Mouse (Mus musculus): ENCODE results near the gene Olfr1318. TPM values are rescaled to one million over a fixed set of nuclear protein-coding genes. Genes with fewer than 3 reads are reported as not detected.

Olfr1318 gene
- polyA plus RNA-seq (2012; rRNA removed) = not detected in 2 replicates

- TF ChIP-seq CTCF (IDR thresholded peaks at IDR 0.05; ENCODE audit: borderline replicate concordance, control insufficient read depth, extremely low read depth, insufficient read depth, low read length, poor library complexity) (no peak), POLR2A (IDR thresholded peaks at IDR 0.05; ENCODE audit: control insufficient read depth, extremely low read depth, insufficient read depth, low read length, poor library complexity) (no peak)
- Histone ChIP-seq H3K4me1 (replicated peaks; ENCODE audit: control insufficient read depth, insufficient read depth, low read length) (no peaks in the 10 kb centered on the region), H3K36me3 (ENCODE audit: control insufficient read depth, insufficient read depth, low read length) (no peaks in the 10 kb centered on the region), H3K27ac (ENCODE audit: control insufficient read depth, insufficient read depth, low read length) (no peak within 1 kb of the TSS), H3K4me3 (ENCODE audit: control insufficient read depth, insufficient read depth, low read length) (no peak within 1 kb of the TSS), H3K27me3 (ENCODE audit: control insufficient read depth, insufficient read depth, low read length) (no peaks in the 10 kb centered on the region)
- DNase-seq = no peak
Measured at GRCm38 (mm10) chr2:112153898-112154297, at the start of gene Olfr1318. TSS of gene Olfr1318 (plus strand) at chr2:112154198.

GRCm38 (mm10) chr2:112115340-112115739 is 38.7 kb upstream of the Olfr1318 start, which contains the start of gene Olfr1315-ps1:
TSS of gene Olfr1315-ps1 (minus strand) at chr2:112115440.
- H3K27ac ChIP-seq (ENCODE audit: control insufficient read depth, insufficient read depth, low read length) = no peak within 1 kb of the TSS
- no peaks in the 10 kb centered on the region for H3K36me3 ChIP-seq (ENCODE audit: control insufficient read depth, insufficient read depth, low read length)
- no peaks in the 10 kb centered on the region for H3K4me1 ChIP-seq (replicated peaks; ENCODE audit: control insufficient read depth, insufficient read depth, low read length)
- no peak for DNase-seq
- 79% methylated on average over 1 of the region's 1 CpGs for WGBS
- no peak within 1 kb of the TSS for H3K4me3 ChIP-seq (ENCODE audit: control insufficient read depth, insufficient read depth, low read length)
- TF ChIP-seq POLR2A (IDR thresholded peaks at IDR 0.05; ENCODE audit: control insufficient read depth, extremely low read depth, insufficient read depth, low read length, poor library complexity) (no peak), CTCF (IDR thresholded peaks at IDR 0.05; ENCODE audit: borderline replicate concordance, control insufficient read depth, extremely low read depth, insufficient read depth, low read length, poor library complexity) (no peak)
- H3K27me3 ChIP-seq (ENCODE audit: control insufficient read depth, insufficient read depth, low read length) = no peaks in the 10 kb centered on the region

- H3K27ac ChIP-seq (ENCODE audit: control insufficient read depth, insufficient read depth, low read length) = no peak within 1 kb of the TSS
- H3K36me3 ChIP-seq (ENCODE audit: control insufficient read depth, insufficient read depth, low read length) = no peaks in the 10 kb centered on the region
- no peak for DNase-seq
- TF ChIP-seq CTCF (IDR thresholded peaks at IDR 0.05; ENCODE audit: borderline replicate concordance, control insufficient read depth, extremely low read depth, insufficient read depth, low read length, poor library complexity) (no peak), POLR2A (IDR thresholded peaks at IDR 0.05; ENCODE audit: control insufficient read depth, extremely low read depth, insufficient read depth, low read length, poor library complexity) (no peak)
- 96% methylated on average over 2 of the region's 2 CpGs for WGBS
- H3K27me3 ChIP-seq (ENCODE audit: control insufficient read depth, insufficient read depth, low read length) = no peaks in the 10 kb centered on the region
- H3K4me3 ChIP-seq (ENCODE audit: control insufficient read depth, insufficient read depth, low read length) = no peak within 1 kb of the TSS
- H3K4me1 ChIP-seq (replicated peaks; ENCODE audit: control insufficient read depth, insufficient read depth, low read length) = no peaks in the 10 kb centered on the region
Measured at GRCm38 (mm10) chr2:112134877-112135276, 19.1 kb upstream of the Olfr1318 start, which contains the start of gene Olfr1316. TSS of gene Olfr1316 (minus strand) at chr2:112134977.

- WGBS = 78% methylated on average over 2 of the region's 2 CpGs
- no peaks in the 10 kb centered on the region for H3K27me3 ChIP-seq (ENCODE audit: control insufficient read depth, insufficient read depth, low read length)
Measured at GRCm38 (mm10) chr2:112140029-112140428, 14.0 kb upstream of the Olfr1318 start, which contains the start of gene Olfr1317. TSS of gene Olfr1317 (plus strand) at chr2:112140329.

GRCm38 (mm10) chr2:112196859-112197258 is 42.9 kb downstream of the Olfr1318 start:
- DNase-seq = peak; percentile 35

More at GRCm38 (mm10) chr2:112140029-112140428, 14.0 kb upstream of the Olfr1318 start, which contains the start of gene Olfr1317:
- Histone ChIP-seq H3K36me3 (ENCODE audit: control insufficient read depth, insufficient read depth, low read length) (no peaks in the 10 kb centered on the region), H3K4me1 (replicated peaks; ENCODE audit: control insufficient read depth, insufficient read depth, low read length) (no peaks in the 10 kb centered on the region), H3K27ac (ENCODE audit: control insufficient read depth, insufficient read depth, low read length) (no peak within 1 kb of the TSS), H3K4me3 (ENCODE audit: control insufficient read depth, insufficient read depth, low read length) (no peak within 1 kb of the TSS)
- no peak for DNase-seq
- TF ChIP-seq POLR2A (IDR thresholded peaks at IDR 0.05; ENCODE audit: control insufficient read depth, extremely low read depth, insufficient read depth, low read length, poor library complexity) (no peak), CTCF (IDR thresholded peaks at IDR 0.05; ENCODE audit: borderline replicate concordance, control insufficient read depth, extremely low read depth, insufficient read depth, low read length, poor library complexity) (no peak)

GRCm38 (mm10) chr2:112203056-112203455 is 49.1 kb downstream of the Olfr1318 start:
- H3K4me3 ChIP-seq (ENCODE audit: control insufficient read depth, insufficient read depth, low read length) = no peak overlapping the region
- no peaks in the 10 kb centered on the region for H3K36me3 ChIP-seq (ENCODE audit: control insufficient read depth, insufficient read depth, low read length)
- TF ChIP-seq CTCF (IDR thresholded peaks at IDR 0.05; ENCODE audit: borderline replicate concordance, control insufficient read depth, extremely low read depth, insufficient read depth, low read length, poor library complexity) = no peak
- no peak for TF ChIP-seq POLR2A (IDR thresholded peaks at IDR 0.05; ENCODE audit: control insufficient read depth, extremely low read depth, insufficient read depth, low read length, poor library complexity)
- H3K4me1 ChIP-seq (replicated peaks; ENCODE audit: control insufficient read depth, insufficient read depth, low read length) = no peaks in the 10 kb centered on the region
- no peak overlapping the region for H3K27ac ChIP-seq (ENCODE audit: control insufficient read depth, insufficient read depth, low read length)
- H3K27me3 ChIP-seq (ENCODE audit: control insufficient read depth, insufficient read depth, low read length) = no peaks in the 10 kb centered on the region
- no peak for DNase-seq
- WGBS = 73% methylated on average over 6 of the region's 6 CpGs

More at GRCm38 (mm10) chr2:112196859-112197258, 42.9 kb downstream of the Olfr1318 start:
- Histone ChIP-seq H3K4me1 (replicated peaks; ENCODE audit: control insufficient read depth, insufficient read depth, low read length) (no peaks in the 10 kb centered on the region), H3K36me3 (ENCODE audit: control insufficient read depth, insufficient read depth, low read length) (no peaks in the 10 kb centered on the region), H3K27ac (ENCODE audit: control insufficient read depth, insufficient read depth, low read length) (no peak overlapping the region), H3K4me3 (ENCODE audit: control insufficient read depth, insufficient read depth, low read length) (no peak overlapping the region), H3K27me3 (ENCODE audit: control insufficient read depth, insufficient read depth, low read length) (no peaks in the 10 kb centered on the region)
- no peak for TF ChIP-seq POLR2A (IDR thresholded peaks at IDR 0.05; ENCODE audit: control insufficient read depth, extremely low read depth, insufficient read depth, low read length, poor library complexity)
- TF ChIP-seq CTCF (IDR thresholded peaks at IDR 0.05; ENCODE audit: borderline replicate concordance, control insufficient read depth, extremely low read depth, insufficient read depth, low read length, poor library complexity) = no peak
- 6% methylated on average over 2 of the region's 2 CpGs for WGBS

Other genes with a start within 250 kb of the Olfr1318 start
- not detected in 2 replicates for gene Olfr1306, start 237.9 kb upstream of the Olfr1318 start, polyA plus RNA-seq (2012; rRNA removed)
- gene Olfr1307, start 204.8 kb upstream of the Olfr1318 start, polyA plus RNA-seq (2012; rRNA removed) = not detected in 2 replicates
- not detected in 2 replicates for gene Olfr1308, start 189.3 kb upstream of the Olfr1318 start, polyA plus RNA-seq (2012; rRNA removed)
- not detected in 2 replicates for gene Olfr1309, start 163.9 kb upstream of the Olfr1318 start, polyA plus RNA-seq (2012; rRNA removed)
- not detected in 2 replicates for gene Olfr1310, start 141.5 kb upstream of the Olfr1318 start, polyA plus RNA-seq (2012; rRNA removed)
- gene Olfr1311, start 129.8 kb upstream of the Olfr1318 start, polyA plus RNA-seq (2012; rRNA removed) = not detected in 2 replicates
- not detected in 2 replicates for gene Olfr1312, start 104.0 kb upstream of the Olfr1318 start, polyA plus RNA-seq (2012; rRNA removed)
- gene Olfr1313, start 76.4 kb upstream of the Olfr1318 start, polyA plus RNA-seq (2012; rRNA removed) = not detected in 2 replicates
- gene Olfr1314, start 57.4 kb upstream of the Olfr1318 start, polyA plus RNA-seq (2012; rRNA removed) = not detected in 2 replicates
- not detected in 2 replicates for gene Olfr1315-ps1, start 38.8 kb upstream of the Olfr1318 start, polyA plus RNA-seq (2012; rRNA removed)
- not detected in 2 replicates for gene Olfr1316, start 19.2 kb upstream of the Olfr1318 start, polyA plus RNA-seq (2012; rRNA removed)
- not detected in 2 replicates for gene Olfr1317, start 13.9 kb upstream of the Olfr1318 start, polyA plus RNA-seq (2012; rRNA removed)
- gene Lpcat4, start 85.3 kb downstream of the Olfr1318 start, polyA plus RNA-seq (2012; rRNA removed) = 70.0 and 77.7 TPM in 2 replicates
- 0.03 TPM in 1 of 2 replicates, not detected in the other for gene Nutm1, start 105.1 kb downstream of the Olfr1318 start, polyA plus RNA-seq (2012; rRNA removed)
- gene Nop10, start 107.7 kb downstream of the Olfr1318 start, polyA plus RNA-seq (2012; rRNA removed) = 100 and 126 TPM in 2 replicates
- gene Slc12a6, start 111.6 kb downstream of the Olfr1318 start, polyA plus RNA-seq (2012; rRNA removed) = 97.6 and 97.8 TPM in 2 replicates
- gene Gm21985, start 112.1 kb downstream of the Olfr1318 start, polyA plus RNA-seq (2012; rRNA removed) = 0.03 TPM in 1 of 2 replicates, not detected in the other
- gene Emc4, start 213.8 kb downstream of the Olfr1318 start, polyA plus RNA-seq (2012; rRNA removed) = 82.1 and 96.1 TPM in 2 replicates
- 2.3 and 2.6 TPM in 2 replicates for gene Katnbl1, start 225.0 kb downstream of the Olfr1318 start, polyA plus RNA-seq (2012; rRNA removed)

Data from thymus, adult 2 months (tissue).